In the genomic region with DNA sequence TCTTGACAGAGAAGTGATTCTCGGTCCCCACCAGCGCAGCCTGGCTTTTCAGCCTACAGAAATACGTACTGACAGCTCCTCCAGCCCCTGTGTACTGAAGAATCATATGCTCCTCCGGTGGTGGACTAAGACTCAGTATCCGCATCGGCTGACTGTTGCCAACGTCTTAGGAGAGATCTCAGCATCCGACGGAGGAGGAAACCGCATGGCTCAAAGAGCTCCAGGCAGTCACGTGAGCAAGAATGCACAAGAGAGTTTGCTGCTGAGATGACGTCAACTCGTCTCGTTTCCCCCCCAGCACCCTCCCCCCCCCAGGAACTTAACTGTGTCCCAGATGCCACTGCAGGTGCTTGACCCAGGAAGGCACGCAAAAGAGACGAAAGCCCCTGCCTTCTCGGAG, we compare ENCODE assay signal across 1 mouse cellular context.
TF ChIP-seq lines count a peak whose summit lies in the region.

No protein-coding gene starts in this region.

TF ChIP-seq in CH12.LX, 34 proteins besides CTCF, POLR2A, EP300 and RAD21 (continued from another document):
- peak; percentile 90 for TF ChIP-seq BHLHE40 (IDR thresholded peaks at IDR 0.05; ENCODE audit: low read depth, low read length)
- TF ChIP-seq USF1 (IDR thresholded peaks at IDR 0.05; ENCODE audit: low read depth, low read length): peak; percentile 70
- no peak for TF ChIP-seq TCF12 (IDR thresholded peaks at IDR 0.05; ENCODE audit: low read depth, low read length)
- TF ChIP-seq MAX (IDR thresholded peaks at IDR 0.05; ENCODE audit: low read length): peak; percentile 55; the same call in 1 of the 2 replicates
- no peak for TF ChIP-seq SMC3 (IDR thresholded peaks at IDR 0.05; ENCODE audit: low read depth, low read length)
